Mouse (Mus musculus) lung, adult 2 months (tissue): ENCODE data around the gene Tmtc1.

Source experiments
- CTCF ChIP-seq: fragments of 200-500 bp; IDR thresholded peaks from 2 replicates; pipeline ENCODE4 v1.5.1; 2011; ENCODE audit warnings: mild to moderate bottlenecking, low read length, control low read depth; ENCODE audit not compliant: insufficient read depth
- POLR2A ChIP-seq: fragments of 200-500 bp; IDR thresholded peaks from 2 replicates; pipeline ENCODE4 v1.6.1; 2011; ENCODE audit warnings: low read depth, mild to moderate bottlenecking, control low read depth, low read length, borderline replicate concordance; ENCODE audit errors: extremely low read depth

DNA sequence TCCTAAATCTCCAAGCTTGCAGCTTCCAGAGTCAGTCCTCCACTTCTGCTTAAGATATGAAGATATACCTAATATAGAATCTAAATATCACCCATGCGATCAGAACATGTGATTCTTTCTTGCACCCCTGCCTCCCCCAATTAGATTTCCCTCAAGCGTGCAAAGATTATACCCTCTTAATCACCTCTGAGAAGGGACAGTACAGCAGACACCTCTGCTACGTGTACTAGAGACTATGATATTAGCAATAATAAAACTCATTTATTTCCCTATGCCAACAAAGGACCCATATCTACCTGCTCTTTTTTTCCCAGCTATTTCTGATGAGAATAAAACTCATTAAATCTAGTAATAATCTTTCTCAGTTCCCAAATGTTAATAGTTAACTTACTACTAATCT, 49.9 kb downstream of the Tmtc1 start:
- TF ChIP-seq CTCF, result no peak
- no peak for TF ChIP-seq POLR2A
